Mouse (Mus musculus) heart, postnatal 0 days (tissue): ENCODE results near the gene Cd151. TPM values are rescaled to one million over a fixed set of nuclear protein-coding genes. Genes with fewer than 3 reads are reported as not detected.

ENCODE experiments used
- ATAC-seq: fragments of 200-750 bp; cut with Nextera tagmentation; 2 replicates; pipeline ENCODE4 v1.8.0; 2017; ENCODE audit warnings: low read depth, moderate number of reproducible peaks, moderate library complexity; ENCODE audit not compliant: insufficient read depth
- DNase-seq: peaks from one replicate; pipeline ENCODE4 v3.0.0-alpha.2; 2016; ENCODE audit warnings: low spot score
- H3K27ac ChIP-seq: fragments of 300-500 bp; sonication (generic); 2 replicates; pipeline ENCODE4 v1.5.1; 2014; ENCODE audit warnings: low read depth, mild to moderate bottlenecking
- H3K27me3 ChIP-seq: fragments of 300-500 bp; sonication (generic); 2 replicates; pipeline ENCODE4 v1.6.1; 2014; ENCODE audit warnings: low read length, mixed read lengths; ENCODE audit not compliant: control insufficient read depth, insufficient read depth
- H3K36me3 ChIP-seq: fragments of 300-500 bp; sonication (generic); replicated peaks from 2 replicates; pipeline ENCODE4 v1.6.1; 2014; ENCODE audit warnings: low read length, mixed read lengths; ENCODE audit not compliant: control insufficient read depth, insufficient read depth
- H3K4me1 ChIP-seq: fragments of 300-500 bp; sonication (generic); 2 replicates; pipeline ENCODE4 v1.6.1; 2014; ENCODE audit warnings: antibody characterized with exemption; ENCODE audit not compliant: control insufficient read depth, insufficient read depth
- H3K4me2 ChIP-seq: fragments of 300-500 bp; sonication (generic); 2 replicates; pipeline ENCODE4 v1.6.1; 2014; ENCODE audit warnings: low read depth, mild to moderate bottlenecking, low read length, moderate library complexity
- H3K4me3 ChIP-seq: fragments of 300-500 bp; sonication (generic); 2 replicates; pipeline ENCODE4 v1.5.1; 2014; ENCODE audit warnings: low read depth, low read length
- H3K9ac ChIP-seq: fragments of 300-500 bp; sonication (generic); replicated peaks from 2 replicates; pipeline ENCODE4 v1.6.1; 2014; ENCODE audit warnings: low read depth, low read length, mixed read lengths
- H3K9me3 ChIP-seq: fragments of 300-500 bp; sonication (generic); replicated peaks from 2 replicates; pipeline ENCODE4 v1.6.1; 2016; ENCODE audit warnings: low read length; ENCODE audit not compliant: control insufficient read depth
- CTCF ChIP-seq: IDR thresholded peaks from 2 replicates; pipeline ENCODE4 v1.5.1; 2016; ENCODE audit warnings: antibody characterized with exemption, control low read depth, low read depth
- EP300 ChIP-seq: IDR thresholded peaks from 2 replicates; pipeline ENCODE4 v1.6.1; 2016; ENCODE audit warnings: antibody characterized with exemption, low read depth
- WGBS: fragments of 180-500 bp; shearing (Covaris S2); extraction: QIAGEN DNeasy Blood & Tissue Kit; methylation state at CpG from one replicate; pipeline ENCODE4 v1.1.7; 2014; 5-methylcytosine and 5-hydroxymethylcytosine counted together
- polyA plus RNA-seq: library from polyadenylated mRNA; unstranded; fragments of >200 nt; fragmentation: Nextera tagmentation; extraction: Ambion mirVana; gene quantifications from 2 replicates; pipeline ENCODE4 v1.2.1, GENCODE M21; 2015
- total RNA-seq: library from RNA; depleted of rRNA; stranded (reverse); fragments of >200 nt; gene quantifications from 2 replicates; pipeline ENCODE4 v1.2.3, GENCODE M21; 2014; ENCODE audit warnings: low replicate concordance

The Cd151 gene
- total and polyA plus RNA-seq, 2 experiments from 2014 or later, result 37.8 to 288 TPM

GRCm38 (mm10) chr7:141474160-141474559 is 7.0 kb downstream of the Cd151 start:
- TF ChIP-seq EP300 (no peak), CTCF (no peak)
- H3K27ac ChIP-seq, result no peak overlapping the region
- no peaks in the 10 kb centered on the region for H3K27me3 ChIP-seq
- WGBS, result 5% methylated on average over 5 of the region's 5 CpGs
- H3K4me2 ChIP-seq, result peak overlapping the region; percentile 93
- peaks cover 48% of the 10 kb centered on the region for H3K4me1 ChIP-seq
- H3K4me3 ChIP-seq, result peak overlapping the region; percentile 69
- H3K9me3 ChIP-seq, result no peaks in the 10 kb centered on the region
- ATAC-seq (no peak), DNase-seq (no peak)
- H3K9ac ChIP-seq, result peak overlapping the region; percentile 80
- peaks cover 32% of the 10 kb centered on the region for H3K36me3 ChIP-seq

- peak within 1 kb of the TSS; percentile 80 for H3K9ac ChIP-seq
- DNase-seq, result peak; percentile 71
- TF ChIP-seq CTCF (no peak), EP300 (no peak; the same call in 1 of the 2 replicates)
- ATAC-seq, result peak; percentile 56
- no peaks in the 10 kb centered on the region for H3K27me3 ChIP-seq
- peaks cover 37% of the 10 kb centered on the region for H3K4me1 ChIP-seq
- H3K9me3 ChIP-seq, result no peaks in the 10 kb centered on the region
- H3K27ac ChIP-seq, result peak within 1 kb of the TSS; percentile 96
- peak within 1 kb of the TSS; percentile 93 for H3K4me2 ChIP-seq
- WGBS, result under 1% methylated on average over 85 of the region's 87 CpGs
- H3K4me3 ChIP-seq, result peak within 1 kb of the TSS; percentile 69
- H3K36me3 ChIP-seq, result peaks cover 26% of the 10 kb centered on the region
Measured at GRCm38 (mm10) chr7:141475011-141475804, 8.0 kb downstream of the Cd151 start, which contains the start of the genes Polr2l and Tspan4. Polr2l (minus strand) TSS chr7:141475132. Tspan4 (plus strand) TSS chr7:141475240.

DNA sequence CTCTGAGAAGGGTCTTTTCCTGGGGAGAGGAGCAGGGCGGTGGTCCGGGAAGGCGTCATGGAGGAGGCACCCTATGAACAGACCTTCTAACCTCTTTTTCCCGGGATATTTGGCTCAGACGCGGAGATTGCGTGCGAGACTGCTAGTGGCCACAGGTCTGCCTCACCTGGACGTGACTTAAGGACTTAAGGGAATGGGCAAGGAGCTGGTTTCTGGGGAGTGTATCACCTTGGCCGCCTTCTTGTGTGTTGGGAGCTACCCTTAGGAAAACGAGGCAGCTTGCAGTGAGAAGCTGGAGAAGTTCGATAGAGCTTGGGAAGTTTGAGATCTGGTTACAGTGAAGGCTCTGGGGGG is 8.6 kb downstream of the Cd151 start:
- H3K27ac ChIP-seq, result peak overlapping the region; percentile 96
- peak overlapping the region; percentile 80 for H3K9ac ChIP-seq
- WGBS, result under 1% methylated on average over 12 of the region's 12 CpGs
- peak overlapping the region; percentile 93 for H3K4me2 ChIP-seq
- no peaks in the 10 kb centered on the region for H3K27me3 ChIP-seq
- H3K4me3 ChIP-seq, result peak overlapping the region; percentile 69
- DNase-seq (no peak), ATAC-seq (no peak)
- no peaks in the 10 kb centered on the region for H3K9me3 ChIP-seq
- TF ChIP-seq EP300 (no peak), CTCF (no peak)
- peaks cover 20% of the 10 kb centered on the region for H3K36me3 ChIP-seq
- H3K4me1 ChIP-seq, result peaks cover 36% of the 10 kb centered on the region

GRCm38 (mm10) chr7:141476226-141476980 is 9.2 kb downstream of the Cd151 start:
- DNase-seq (peak; percentile 86), ATAC-seq (peak; percentile 73)
- Histone ChIP-seq H3K9ac (peak overlapping the region; percentile 80), H3K4me1 (peaks cover 42% of the 10 kb centered on the region), H3K4me3 (peak overlapping the region; percentile 69), H3K27ac (peak overlapping the region; percentile 96), H3K36me3 (peaks cover 14% of the 10 kb centered on the region), H3K4me2 (peak overlapping the region; percentile 93), H3K9me3 (no peaks in the 10 kb centered on the region), H3K27me3 (no peaks in the 10 kb centered on the region)
- 1% methylated on average over 12 of the region's 17 CpGs for WGBS
- peak; percentile 94 for TF ChIP-seq EP300
- TF ChIP-seq CTCF, result peak; percentile 36

DNA sequence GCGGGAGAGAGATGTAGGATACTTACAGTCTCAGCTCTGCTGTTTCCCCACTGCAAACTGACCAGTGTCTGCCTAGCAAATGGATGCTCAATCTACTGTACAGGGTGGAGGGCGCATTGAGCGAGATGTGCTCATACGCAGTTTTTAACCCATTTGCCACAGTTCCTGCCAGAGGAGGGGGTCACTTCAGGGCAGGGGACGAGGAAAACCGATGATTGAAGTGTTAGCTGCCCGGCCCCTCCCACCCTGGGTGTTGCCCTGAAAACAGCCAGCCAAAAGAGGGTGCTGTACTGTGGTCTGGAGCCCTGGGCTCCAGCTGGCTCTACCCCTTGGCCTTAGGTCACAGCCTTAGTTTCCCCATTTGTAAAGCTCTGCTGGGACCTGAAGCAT is 9.8 kb downstream of the Cd151 start:
- Histone ChIP-seq H3K36me3 (peaks cover 9% of the 10 kb centered on the region), H3K9me3 (no peaks in the 10 kb centered on the region), H3K4me3 (peak overlapping the region; percentile 69), H3K9ac (peak overlapping the region; percentile 18; the same call in 1 of the 2 replicates), H3K27ac (peak overlapping the region; percentile 96), H3K27me3 (no peaks in the 10 kb centered on the region), H3K4me2 (peak overlapping the region; percentile 93), H3K4me1 (peaks cover 48% of the 10 kb centered on the region)
- 8% methylated on average over 7 of the region's 7 CpGs for WGBS
- TF ChIP-seq EP300, result no peak
- DNase-seq (no peak), ATAC-seq (no peak)
